Mouse (Mus musculus) stomach, embryonic 15.5 days (tissue): ENCODE results near the gene Ccdc71l. TPM values are rescaled to one million over a fixed set of nuclear protein-coding genes. Genes with fewer than 3 reads are reported as not detected.

Source experiments
- ATAC-seq: fragments of 200-750 bp; cut with Nextera tagmentation; 2 replicates; pipeline ENCODE4 v1.8.0; 2017; ENCODE audit warnings: low read depth, moderate number of reproducible peaks, moderate TSS enrichment; ENCODE audit not compliant: insufficient read depth, low FRiP score
- H3K27ac ChIP-seq: fragments of 300-500 bp; sonication (generic); 2 replicates; pipeline ENCODE4 v1.5.1; 2015; ENCODE audit warnings: mild to moderate bottlenecking, inconsistent platforms
- H3K27me3 ChIP-seq: fragments of 300-500 bp; sonication (generic); replicated peaks from 2 replicates; pipeline ENCODE4 v1.6.1; 2015; ENCODE audit warnings: inconsistent platforms
- H3K36me3 ChIP-seq: fragments of 300-500 bp; sonication (generic); 2 replicates; pipeline ENCODE4 v1.6.1; 2015; ENCODE audit warnings: inconsistent platforms
- H3K4me1 ChIP-seq: fragments of 300-500 bp; sonication (generic); 2 replicates; pipeline ENCODE4 v1.6.1; 2015; ENCODE audit warnings: inconsistent platforms
- H3K4me2 ChIP-seq: fragments of 300-500 bp; sonication (generic); 2 replicates; pipeline ENCODE4 v1.6.1; 2015; ENCODE audit warnings: mild to moderate bottlenecking, inconsistent platforms
- H3K4me3 ChIP-seq: fragments of 300-500 bp; sonication (generic); replicated peaks from 2 replicates; pipeline ENCODE4 v1.5.1; 2015; ENCODE audit warnings: inconsistent platforms
- H3K9ac ChIP-seq: fragments of 300-500 bp; sonication (generic); 2 replicates; pipeline ENCODE4 v1.6.1; 2015; ENCODE audit warnings: inconsistent platforms
- H3K9me3 ChIP-seq: fragments of 300-500 bp; sonication (generic); 2 replicates; pipeline ENCODE4 v1.6.1; 2016; ENCODE audit warnings: inconsistent platforms
- WGBS: fragments of 180-500 bp; shearing (Covaris S2); methylation state at CpG from one replicate; pipeline ENCODE4 v1.1.7; 2015; 5-methylcytosine and 5-hydroxymethylcytosine counted together
- polyA plus RNA-seq: library from polyadenylated mRNA; unstranded; fragments of >200 nt; fragmentation: Nextera tagmentation; extraction: Ambion mirVana; gene quantifications from 2 replicates; pipeline ENCODE4 v1.2.1, GENCODE M21; 2015

Ccdc71l gene
- 4.4 and 5.0 TPM in 2 replicates for polyA plus RNA-seq

- peak within 1 kb of the TSS; percentile 74 for H3K9ac ChIP-seq
- ATAC-seq: peak; percentile 85
- peak within 1 kb of the TSS; percentile 63 for H3K4me2 ChIP-seq
- H3K36me3 ChIP-seq: no peaks in the 10 kb centered on the region; the same call in 1 of the 2 replicates
- H3K4me3 ChIP-seq: peak within 1 kb of the TSS; percentile 84
- H3K9me3 ChIP-seq: no peaks in the 10 kb centered on the region
- 0 out of 2 replicates have a peak, but pooled peaks cover 6% of the 10 kb centered on the region for H3K4me1 ChIP-seq
- H3K27me3 ChIP-seq: no peaks in the 10 kb centered on the region
- under 1% methylated on average over 73 of the region's 78 CpGs for WGBS
- H3K27ac ChIP-seq: peak within 1 kb of the TSS; percentile 97
These were observed at the start of gene Ccdc71l for GRCm38 (mm10) chr12:32378528-32379295. Gene Ccdc71l, plus strand, starts transcription at chr12:32378704.

GRCm38 (mm10) chr12:32339078-32339477, 39.4 kb upstream of the Ccdc71l start:
- no peaks in the 10 kb centered on the region for H3K27me3 ChIP-seq
- 50% methylated on average over 1 of the region's 1 CpGs for WGBS
- no peaks in the 10 kb centered on the region for H3K36me3 ChIP-seq
- no peak overlapping the region for H3K4me3 ChIP-seq
- no peak overlapping the region for H3K9ac ChIP-seq
- no peak overlapping the region for H3K27ac ChIP-seq
- H3K4me1 ChIP-seq: no peaks in the 10 kb centered on the region
- H3K9me3 ChIP-seq: no peaks in the 10 kb centered on the region
- no peak for ATAC-seq
- no peak overlapping the region for H3K4me2 ChIP-seq

- Histone ChIP-seq H3K9ac (no peak overlapping the region), H3K27ac (no peak overlapping the region), H3K36me3 (no peaks in the 10 kb centered on the region), H3K4me1 (no peaks in the 10 kb centered on the region), H3K4me2 (no peak overlapping the region), H3K27me3 (no peaks in the 10 kb centered on the region), H3K9me3 (no peaks in the 10 kb centered on the region), H3K4me3 (no peak overlapping the region)
- no peak for ATAC-seq
- WGBS: 86% methylated on average over 1 of the region's 1 CpGs
These were observed 35.0 kb upstream of the Ccdc71l start for GRCm38 (mm10) chr12:32343487-32343886.

DNA sequence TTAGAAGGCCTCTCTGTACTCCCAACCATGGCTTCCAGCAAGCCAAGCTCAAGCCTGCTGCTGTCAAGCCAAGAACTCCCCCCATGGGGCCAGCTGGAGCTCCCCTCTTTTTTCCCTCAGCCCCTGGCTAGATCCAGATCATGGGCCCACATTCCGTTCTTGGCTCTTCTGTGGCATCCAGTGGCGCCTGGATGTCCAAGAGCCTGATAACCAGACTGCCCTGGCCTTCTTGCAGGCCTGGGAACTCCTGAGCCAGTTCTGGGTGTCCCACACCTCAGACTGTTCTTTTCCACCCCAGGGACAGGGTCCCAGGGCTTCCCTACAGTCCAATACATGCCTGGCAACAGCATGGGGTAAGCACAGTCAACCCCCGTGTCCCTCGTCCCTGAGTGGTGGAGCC, 32.4 kb upstream of the Ccdc71l start:
- Histone ChIP-seq H3K27me3 (no peaks in the 10 kb centered on the region), H3K4me2 (no peak overlapping the region), H3K4me3 (no peak overlapping the region), H3K9me3 (no peaks in the 10 kb centered on the region), H3K36me3 (no peaks in the 10 kb centered on the region), H3K27ac (no peak overlapping the region), H3K4me1 (no peaks in the 10 kb centered on the region), H3K9ac (no peak overlapping the region)
- ATAC-seq: no peak
- 85% methylated on average over 4 of the region's 4 CpGs for WGBS

GRCm38 (mm10) chr12:32348493-32348892, 30.0 kb upstream of the Ccdc71l start:
- no peaks in the 10 kb centered on the region for H3K27me3 ChIP-seq
- WGBS: 76% methylated on average over 3 of the region's 3 CpGs
- H3K27ac ChIP-seq: no peak overlapping the region
- no peak overlapping the region for H3K4me2 ChIP-seq
- H3K9me3 ChIP-seq: no peaks in the 10 kb centered on the region
- no peak for ATAC-seq
- no peak overlapping the region for H3K9ac ChIP-seq
- H3K4me1 ChIP-seq: no peaks in the 10 kb centered on the region
- H3K36me3 ChIP-seq: no peaks in the 10 kb centered on the region
- H3K4me3 ChIP-seq: no peak overlapping the region

- 74% methylated on average over 1 of the region's 1 CpGs for WGBS
These were observed 26.6 kb upstream of the Ccdc71l start for GRCm38 (mm10) chr12:32351874-32352273.

DNA sequence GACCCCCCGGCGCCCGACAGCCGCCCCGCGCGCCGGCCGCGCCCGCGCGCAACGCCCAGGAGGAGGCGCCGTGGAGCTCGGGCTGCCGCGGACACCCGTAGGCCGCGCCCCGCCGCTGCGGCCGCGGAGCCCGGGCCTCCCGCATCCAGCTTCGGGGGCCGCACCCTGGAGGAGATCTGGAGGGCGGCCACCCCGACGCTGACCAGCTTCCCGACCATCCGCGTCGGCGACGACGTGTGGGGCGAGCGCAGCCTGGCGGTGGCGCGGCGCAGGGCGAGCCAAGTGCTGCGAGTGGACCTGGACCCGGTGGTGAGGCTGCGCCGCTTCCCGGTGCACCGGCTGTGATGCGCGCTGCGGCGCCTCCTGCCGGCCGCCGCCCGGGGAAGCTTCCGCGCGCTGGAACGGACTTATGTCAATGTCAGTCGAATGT, 807 bp downstream of the Ccdc71l start:
- Histone ChIP-seq H3K4me2 (peak overlapping the region; percentile 63), H3K4me1 (0 out of 2 replicates have a peak, but pooled peaks cover 6% of the 10 kb centered on the region), H3K27me3 (no peaks in the 10 kb centered on the region), H3K4me3 (peak overlapping the region; percentile 84), H3K36me3 (no peaks in the 10 kb centered on the region; the same call in 1 of the 2 replicates), H3K9ac (peak overlapping the region; percentile 74), H3K27ac (peak overlapping the region; percentile 97), H3K9me3 (no peaks in the 10 kb centered on the region)
- WGBS: 0% methylated on average over 66 of the region's 67 CpGs
- peak; percentile 84 for ATAC-seq

More at GRCm38 (mm10) chr12:32351874-32352273, 26.6 kb upstream of the Ccdc71l start:
- no peak for ATAC-seq
- H3K9me3 ChIP-seq: no peaks in the 10 kb centered on the region
- H3K27ac ChIP-seq: no peak overlapping the region
- no peaks in the 10 kb centered on the region for H3K27me3 ChIP-seq
- H3K9ac ChIP-seq: no peak overlapping the region
- no peak overlapping the region for H3K4me2 ChIP-seq
- H3K36me3 ChIP-seq: no peaks in the 10 kb centered on the region
- no peaks in the 10 kb centered on the region for H3K4me1 ChIP-seq
- H3K4me3 ChIP-seq: no peak overlapping the region

GRCm38 (mm10) chr12:32379731-32380130, 1.2 kb downstream of the Ccdc71l start:
- H3K4me2 ChIP-seq: peak overlapping the region; percentile 63
- H3K9ac ChIP-seq: peak overlapping the region; percentile 74
- no peaks in the 10 kb centered on the region; the same call in 1 of the 2 replicates for H3K36me3 ChIP-seq
- no peaks in the 10 kb centered on the region for H3K27me3 ChIP-seq
- H3K4me3 ChIP-seq: peak overlapping the region; percentile 84
- H3K27ac ChIP-seq: peak overlapping the region; percentile 97
- no peak; the same call in 1 of the 2 replicates for ATAC-seq
- H3K4me1 ChIP-seq: 0 out of 2 replicates have a peak, but pooled peaks cover 6% of the 10 kb centered on the region
- under 1% methylated on average over 28 of the region's 28 CpGs for WGBS
- H3K9me3 ChIP-seq: no peaks in the 10 kb centered on the region

DNA sequence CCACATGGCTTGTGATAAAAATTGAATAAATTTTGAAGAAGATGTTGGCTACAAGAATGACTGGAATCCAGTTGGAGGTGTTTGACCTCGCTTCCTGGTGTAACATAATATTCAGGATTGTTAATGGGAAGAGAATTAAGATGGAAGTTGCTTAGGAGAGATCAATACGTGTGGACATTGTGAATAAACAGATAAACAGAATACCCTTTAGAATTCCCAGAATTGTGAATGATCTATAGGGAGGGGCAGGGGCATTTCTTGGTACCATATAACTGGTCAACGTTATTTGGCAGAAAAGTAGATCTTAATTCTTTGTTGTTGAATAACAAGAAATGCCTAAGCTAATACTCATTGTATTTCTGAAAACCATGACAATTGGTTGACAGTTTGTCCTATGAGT, 2.0 kb downstream of the Ccdc71l start:
- H3K4me3 ChIP-seq: peak overlapping the region; percentile 24; the same call in 1 of the 2 replicates
- 67% methylated on average over 3 of the region's 3 CpGs for WGBS
- 0 out of 2 replicates have a peak, but pooled peaks cover 6% of the 10 kb centered on the region for H3K4me1 ChIP-seq
- no peak overlapping the region for H3K27ac ChIP-seq
- H3K36me3 ChIP-seq: no peaks in the 10 kb centered on the region; the same call in 1 of the 2 replicates
- H3K27me3 ChIP-seq: no peaks in the 10 kb centered on the region
- H3K9me3 ChIP-seq: no peaks in the 10 kb centered on the region
- no peak for ATAC-seq
- H3K4me2 ChIP-seq: peak overlapping the region; percentile 44
- H3K9ac ChIP-seq: no peak overlapping the region

- H3K9me3 ChIP-seq: no peaks in the 10 kb centered on the region
- H3K4me2 ChIP-seq: peak overlapping the region; percentile 44
- H3K4me1 ChIP-seq: 0 out of 2 replicates have a peak, but pooled peaks cover 6% of the 10 kb centered on the region
- no peaks in the 10 kb centered on the region for H3K27me3 ChIP-seq
- H3K36me3 ChIP-seq: no peaks in the 10 kb centered on the region; the same call in 1 of the 2 replicates
- H3K4me3 ChIP-seq: peak overlapping the region; percentile 24
- no peak for ATAC-seq
- 88% methylated on average over 2 of the region's 2 CpGs for WGBS
- no peak overlapping the region for H3K9ac ChIP-seq
- H3K27ac ChIP-seq: no peak overlapping the region
These were observed 2.5 kb downstream of the Ccdc71l start for GRCm38 (mm10) chr12:32381011-32381410.

DNA sequence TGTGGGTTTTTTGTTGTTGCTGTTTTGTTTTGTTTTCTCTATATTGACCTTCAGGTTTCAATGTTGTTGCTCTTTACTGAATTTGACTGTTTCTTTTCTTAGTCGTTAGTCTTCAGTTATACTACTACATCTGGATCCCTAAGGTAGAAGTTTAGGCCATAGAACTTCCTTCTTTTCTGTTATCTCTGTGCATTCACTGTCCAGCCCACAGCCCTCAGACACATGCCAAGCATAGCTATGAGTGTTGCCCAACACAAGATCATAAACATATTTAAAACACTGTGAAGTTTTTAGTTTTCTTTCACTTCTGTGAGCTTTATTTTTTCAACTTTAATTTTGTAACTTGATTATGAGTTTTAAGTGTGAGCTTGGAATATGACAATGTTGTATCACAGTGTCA, 41.0 kb downstream of the Ccdc71l start:
- H3K36me3 ChIP-seq: no peaks in the 10 kb centered on the region
- 84% methylated on average over 1 of the region's 1 CpGs for WGBS
- no peak for ATAC-seq
- no peak overlapping the region for H3K4me2 ChIP-seq
- H3K4me1 ChIP-seq: no peaks in the 10 kb centered on the region
- H3K9me3 ChIP-seq: no peaks in the 10 kb centered on the region
- H3K9ac ChIP-seq: no peak overlapping the region
- H3K27me3 ChIP-seq: no peaks in the 10 kb centered on the region
- H3K4me3 ChIP-seq: no peak overlapping the region
- no peak overlapping the region for H3K27ac ChIP-seq

- Histone ChIP-seq H3K4me3 (no peak overlapping the region), H3K4me2 (no peak overlapping the region), H3K36me3 (no peaks in the 10 kb centered on the region), H3K27me3 (no peaks in the 10 kb centered on the region), H3K27ac (no peak overlapping the region), H3K9ac (no peak overlapping the region), H3K4me1 (no peaks in the 10 kb centered on the region), H3K9me3 (no peaks in the 10 kb centered on the region)
- ATAC-seq: no peak
These were observed 49.3 kb downstream of the Ccdc71l start for GRCm38 (mm10) chr12:32427832-32428231.
